Mouse (Mus musculus): ENCODE results near the gene Gpkow.

The Gpkow gene

GRCm38 (mm10) chrX:7696954-7697381 is at the start of gene Gpkow:
TSS of gene Gpkow (plus strand) at chrX:7697131.
- peak; percentile 76 for DNase-seq (ENCODE audit: low read depth, low spot score)

- peak; percentile 30 for DNase-seq (ENCODE audit: low read depth, low spot score)
Observed at GRCm38 (mm10) chrX:7648671-7649304, 48.1 kb upstream of the Gpkow start.

GRCm38 (mm10) chrX:7657221-7657639 is 39.7 kb upstream of the Gpkow start, which contains the start of gene Prickle3:
TSS of gene Prickle3 (plus strand) at chrX:7657260.
- no peak for DNase-seq (ENCODE audit: low read depth, low spot score)

GRCm38 (mm10) chrX:7658031-7658784 is 38.7 kb upstream of the Gpkow start:
- DNase-seq (ENCODE audit: low read depth, low spot score), result no peak

- DNase-seq (ENCODE audit: low read depth, low spot score), result no peak
Observed at GRCm38 (mm10) chrX:7658785-7659589, 37.9 kb upstream of the Gpkow start.

GRCm38 (mm10) chrX:7661086-7661485 is 35.8 kb upstream of the Gpkow start:
- no peak for DNase-seq (ENCODE audit: low read depth, low spot score)

GRCm38 (mm10) chrX:7662936-7663335 is 34.0 kb upstream of the Gpkow start:
- no peak for DNase-seq (ENCODE audit: low read depth, low spot score)

GRCm38 (mm10) chrX:7664791-7665190 is 32.1 kb upstream of the Gpkow start:
- no peak for DNase-seq (ENCODE audit: low read depth, low spot score)

GRCm38 (mm10) chrX:7665739-7666502 is 31.0 kb upstream of the Gpkow start:
- no peak for DNase-seq (ENCODE audit: low read depth, low spot score)

GRCm38 (mm10) chrX:7670390-7670881 is 26.5 kb upstream of the Gpkow start:
- no peak for DNase-seq (ENCODE audit: low read depth, low spot score)

GRCm38 (mm10) chrX:7670921-7671623 is 25.9 kb upstream of the Gpkow start, which contains the start of gene Plp2:
TSS of gene Plp2 (minus strand) at chrX:7671390.
- no peak for DNase-seq (ENCODE audit: low read depth, low spot score)

- DNase-seq (ENCODE audit: low read depth, low spot score), result no peak
Observed at GRCm38 (mm10) chrX:7672739-7673138, 24.2 kb upstream of the Gpkow start.

- no peak for DNase-seq (ENCODE audit: low read depth, low spot score)
Observed at GRCm38 (mm10) chrX:7673578-7674281, 23.2 kb upstream of the Gpkow start.

- DNase-seq (ENCODE audit: low read depth, low spot score), result no peak
Observed at GRCm38 (mm10) chrX:7674284-7675000, 22.5 kb upstream of the Gpkow start.

- DNase-seq (ENCODE audit: low read depth, low spot score), result no peak
Observed at GRCm38 (mm10) chrX:7675001-7675380, 21.9 kb upstream of the Gpkow start.

GRCm38 (mm10) chrX:7678986-7679385 is 17.9 kb upstream of the Gpkow start:
- DNase-seq (ENCODE audit: low read depth, low spot score), result no peak

GRCm38 (mm10) chrX:7679405-7680056 is 17.4 kb upstream of the Gpkow start:
- DNase-seq (ENCODE audit: low read depth, low spot score), result peak; percentile 52

GRCm38 (mm10) chrX:7680057-7680412 is 16.9 kb upstream of the Gpkow start:
- DNase-seq (ENCODE audit: low read depth, low spot score), result no peak

- no peak for DNase-seq (ENCODE audit: low read depth, low spot score)
Observed at GRCm38 (mm10) chrX:7680864-7681263, 16.1 kb upstream of the Gpkow start, which contains the start of gene Magix. TSS of gene Magix (minus strand) at chrX:7681251.
